Mouse (Mus musculus): ENCODE measurements around the gene Agbl4. TPM values are rescaled to one million over a fixed set of nuclear protein-coding genes. Genes with fewer than 3 reads are reported as not detected.

Agbl4 gene
- polyA plus RNA-seq, 1 experiment from 2014 or later = 1.5 TPM

- no peaks in the 10 kb centered on the region for H3K9me3 ChIP-seq (replicated peaks)
- 72% methylated on average over 3 of the region's 3 CpGs for WGBS
- H3K4me3 ChIP-seq = no peak overlapping the region
- H3K27ac ChIP-seq = no peak overlapping the region
- no peaks in the 10 kb centered on the region for H3K36me3 ChIP-seq
- no peak for ATAC-seq (replicated peaks; ENCODE audit: insufficient number of reproducible peaks, insufficient read depth, low FRiP score, low read depth)
- H3K4me2 ChIP-seq = no peak overlapping the region
- H3K27me3 ChIP-seq = no peaks in the 10 kb centered on the region
- peaks cover 5% of the 10 kb centered on the region for H3K4me1 ChIP-seq (replicated peaks)
- H3K9ac ChIP-seq = no peak overlapping the region
These were observed 1285.3 kb downstream of the Agbl4 start for GRCm38 (mm10) chr4:111682793-111683192.

GRCm38 (mm10) chr4:111683843-111684242 lies 1286.4 kb downstream of the Agbl4 start:
- no peak overlapping the region for H3K27ac ChIP-seq
- H3K9me3 ChIP-seq (replicated peaks) = no peaks in the 10 kb centered on the region
- H3K27me3 ChIP-seq = no peaks in the 10 kb centered on the region
- ATAC-seq (replicated peaks; ENCODE audit: insufficient number of reproducible peaks, insufficient read depth, low FRiP score, low read depth) = no peak
- H3K36me3 ChIP-seq = no peaks in the 10 kb centered on the region
- WGBS = 66% methylated on average over 5 of the region's 5 CpGs
- H3K4me2 ChIP-seq = no peak overlapping the region
- H3K9ac ChIP-seq = no peak overlapping the region
- H3K4me1 ChIP-seq (replicated peaks) = peaks cover 5% of the 10 kb centered on the region
- no peak overlapping the region for H3K4me3 ChIP-seq

- no peak for ATAC-seq (replicated peaks; ENCODE audit: insufficient number of reproducible peaks, insufficient read depth, low FRiP score, low read depth)
- no peak overlapping the region for H3K27ac ChIP-seq
- WGBS = 75% methylated on average over 2 of the region's 2 CpGs
- no peak overlapping the region for H3K4me3 ChIP-seq
- no peaks in the 10 kb centered on the region for H3K36me3 ChIP-seq
- no peak overlapping the region for H3K4me2 ChIP-seq
- H3K4me1 ChIP-seq (replicated peaks) = peaks cover 13% of the 10 kb centered on the region
- H3K27me3 ChIP-seq = no peaks in the 10 kb centered on the region
- H3K9me3 ChIP-seq (replicated peaks) = no peaks in the 10 kb centered on the region
- H3K9ac ChIP-seq = no peak overlapping the region
These were observed 1288.5 kb downstream of the Agbl4 start for GRCm38 (mm10) chr4:111685951-111686350.

DNA sequence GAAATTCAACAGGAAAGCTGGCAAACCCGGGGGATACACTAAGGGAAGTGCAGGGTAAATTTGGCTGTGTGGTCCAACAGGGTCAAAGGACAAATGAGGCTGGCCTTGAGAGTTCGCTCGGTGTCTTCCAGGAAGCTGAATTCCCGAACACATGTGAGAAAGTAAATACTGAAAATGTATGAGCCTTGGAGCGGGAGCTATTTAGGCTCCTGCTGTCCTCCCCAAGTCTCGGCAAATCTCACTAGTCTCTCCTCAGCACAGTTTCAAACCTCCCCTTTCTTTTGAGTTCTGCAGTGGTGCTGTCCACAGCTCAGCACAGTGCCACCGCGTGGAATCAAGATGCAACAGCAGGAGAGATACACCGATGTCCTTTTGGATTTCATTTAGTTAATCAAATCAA lies 1289.5 kb downstream of the Agbl4 start:
- H3K4me1 ChIP-seq (replicated peaks) = peaks cover 22% of the 10 kb centered on the region
- H3K4me3 ChIP-seq = peak overlapping the region; percentile 16
- no peak for ATAC-seq (replicated peaks; ENCODE audit: insufficient number of reproducible peaks, insufficient read depth, low FRiP score, low read depth)
- H3K4me2 ChIP-seq = peak overlapping the region; percentile 71
- H3K36me3 ChIP-seq = no peaks in the 10 kb centered on the region
- H3K9me3 ChIP-seq (replicated peaks) = no peaks in the 10 kb centered on the region
- WGBS = 10% methylated on average over 9 of the region's 9 CpGs
- H3K27ac ChIP-seq = no peak overlapping the region
- H3K27me3 ChIP-seq = no peaks in the 10 kb centered on the region
- H3K9ac ChIP-seq = no peak overlapping the region

DNA sequence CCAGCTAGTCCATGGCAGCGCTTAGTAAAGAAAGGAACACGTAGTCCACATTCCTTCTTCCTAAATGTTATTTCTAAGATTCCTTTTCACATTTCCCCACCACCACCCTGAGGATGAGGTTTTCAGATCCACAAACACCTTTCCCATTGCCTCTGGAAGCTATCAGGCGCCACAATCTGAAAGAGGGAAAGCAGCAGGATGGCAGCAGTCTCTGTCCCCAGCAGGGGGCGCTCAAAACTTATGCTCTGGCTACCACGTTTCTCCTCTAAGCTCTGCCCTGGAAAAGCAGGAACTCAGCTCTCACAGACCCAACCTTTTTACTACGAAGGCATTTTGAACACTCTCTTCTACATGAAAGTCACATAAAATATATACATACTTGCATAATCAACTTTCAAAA lies 1290.2 kb downstream of the Agbl4 start:
- Histone ChIP-seq H3K9ac (peak overlapping the region; percentile 25; the same call in 1 of the 2 replicates), H3K36me3 (no peaks in the 10 kb centered on the region), H3K4me2 (peak overlapping the region; percentile 71), H3K27ac (no peak overlapping the region), H3K4me3 (peak overlapping the region; percentile 41), H3K27me3 (no peaks in the 10 kb centered on the region), H3K9me3 (replicated peaks) (no peaks in the 10 kb centered on the region), H3K4me1 (replicated peaks) (peaks cover 22% of the 10 kb centered on the region)
- 10% methylated on average over 6 of the region's 6 CpGs for WGBS
- ATAC-seq (replicated peaks; ENCODE audit: insufficient number of reproducible peaks, insufficient read depth, low FRiP score, low read depth) = peak; percentile 40; the same call in 1 of the 2 replicates

DNA sequence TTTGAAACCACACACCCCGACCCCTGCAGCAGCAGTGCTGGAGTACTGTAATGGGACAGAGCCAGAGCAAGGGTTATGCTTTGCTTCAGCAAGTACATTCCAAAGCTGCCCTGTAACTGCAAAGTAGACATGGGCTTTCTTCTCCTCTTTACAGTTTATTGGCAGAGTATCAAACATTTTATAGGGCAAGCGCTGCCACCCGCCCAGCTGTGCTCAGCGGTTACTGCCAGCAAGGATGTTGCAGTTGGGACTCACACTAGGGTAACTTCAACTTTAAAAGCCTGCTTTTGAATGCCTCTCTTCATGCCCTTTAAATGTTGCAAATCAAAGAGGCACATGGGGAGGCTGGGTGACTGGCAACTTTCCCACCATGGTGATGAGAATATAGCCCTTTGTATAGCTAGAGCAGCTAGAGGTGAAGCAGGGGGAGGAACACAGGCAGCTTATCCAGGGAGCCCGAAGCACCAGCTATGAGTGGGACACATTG lies 1293.6 kb downstream of the Agbl4 start:
- Histone ChIP-seq H3K4me2 (no peak overlapping the region), H3K4me3 (no peak overlapping the region), H3K9me3 (replicated peaks) (no peaks in the 10 kb centered on the region), H3K4me1 (replicated peaks) (peaks cover 22% of the 10 kb centered on the region), H3K9ac (no peak overlapping the region), H3K36me3 (no peaks in the 10 kb centered on the region), H3K27me3 (no peaks in the 10 kb centered on the region), H3K27ac (peak overlapping the region; percentile 51)
- ATAC-seq (replicated peaks; ENCODE audit: insufficient number of reproducible peaks, insufficient read depth, low FRiP score, low read depth) = peak; percentile 77
- 23% methylated on average over 5 of the region's 5 CpGs for WGBS

DNA sequence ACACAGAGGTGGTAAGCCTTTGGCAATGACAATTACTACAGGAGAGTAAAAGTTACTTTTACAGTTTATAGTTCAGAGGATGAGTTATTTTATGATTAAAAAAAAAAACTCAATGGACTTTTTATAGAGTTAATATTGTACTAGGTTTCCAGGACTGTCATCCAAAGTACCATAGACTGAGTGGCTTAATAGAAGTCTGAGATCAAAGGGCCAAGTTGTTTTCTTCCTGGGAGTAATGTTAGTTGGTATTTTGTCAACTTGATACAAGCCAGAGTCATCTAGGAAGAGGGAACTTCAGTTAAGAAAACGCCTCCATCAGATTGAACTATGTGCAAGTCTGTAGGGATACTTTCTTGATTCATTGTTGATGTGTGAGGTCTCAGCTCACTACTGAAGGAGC lies 1303.9 kb downstream of the Agbl4 start:
- no peak overlapping the region for H3K27ac ChIP-seq
- no peaks in the 10 kb centered on the region for H3K9me3 ChIP-seq (replicated peaks)
- no peak overlapping the region for H3K4me3 ChIP-seq
- H3K36me3 ChIP-seq = no peaks in the 10 kb centered on the region
- no peak overlapping the region for H3K4me2 ChIP-seq
- peaks cover 6% of the 10 kb centered on the region; the same call in 1 of the 2 replicates for H3K4me1 ChIP-seq (replicated peaks)
- H3K9ac ChIP-seq = no peak overlapping the region
- H3K27me3 ChIP-seq = no peaks in the 10 kb centered on the region
- no peak for ATAC-seq (replicated peaks; ENCODE audit: insufficient number of reproducible peaks, insufficient read depth, low FRiP score, low read depth)
- 40% methylated on average over 1 of the region's 1 CpGs for WGBS

DNA sequence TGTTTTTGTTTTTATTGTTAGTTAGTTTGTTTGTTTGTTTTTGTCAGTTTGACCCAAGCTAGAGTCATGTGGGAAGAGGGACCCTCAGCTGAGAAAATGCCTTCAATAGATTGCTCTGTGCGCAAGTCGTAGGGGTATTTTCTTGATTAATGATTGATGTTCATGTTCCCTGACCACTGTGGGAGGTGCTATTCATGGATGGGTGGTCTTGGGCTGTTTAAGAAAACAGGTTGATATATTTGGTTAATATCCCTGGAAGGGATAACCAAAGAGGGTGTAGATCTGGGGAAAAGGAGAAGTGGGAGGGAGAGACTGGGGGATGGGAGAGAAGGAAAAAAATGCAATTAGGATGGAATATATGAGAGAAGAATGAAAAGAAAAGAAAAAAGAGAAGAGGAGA lies 1306.7 kb downstream of the Agbl4 start:
- H3K9ac ChIP-seq = no peak overlapping the region
- H3K9me3 ChIP-seq (replicated peaks) = no peaks in the 10 kb centered on the region
- no peak for ATAC-seq (replicated peaks; ENCODE audit: insufficient number of reproducible peaks, insufficient read depth, low FRiP score, low read depth)
- H3K27me3 ChIP-seq = no peaks in the 10 kb centered on the region
- 84% methylated on average over 2 of the region's 2 CpGs for WGBS
- H3K27ac ChIP-seq = no peak overlapping the region
- no peaks in the 10 kb centered on the region for H3K36me3 ChIP-seq
- H3K4me2 ChIP-seq = no peak overlapping the region
- peaks cover 6% of the 10 kb centered on the region; the same call in 1 of the 2 replicates for H3K4me1 ChIP-seq (replicated peaks)
- H3K4me3 ChIP-seq = no peak overlapping the region

DNA sequence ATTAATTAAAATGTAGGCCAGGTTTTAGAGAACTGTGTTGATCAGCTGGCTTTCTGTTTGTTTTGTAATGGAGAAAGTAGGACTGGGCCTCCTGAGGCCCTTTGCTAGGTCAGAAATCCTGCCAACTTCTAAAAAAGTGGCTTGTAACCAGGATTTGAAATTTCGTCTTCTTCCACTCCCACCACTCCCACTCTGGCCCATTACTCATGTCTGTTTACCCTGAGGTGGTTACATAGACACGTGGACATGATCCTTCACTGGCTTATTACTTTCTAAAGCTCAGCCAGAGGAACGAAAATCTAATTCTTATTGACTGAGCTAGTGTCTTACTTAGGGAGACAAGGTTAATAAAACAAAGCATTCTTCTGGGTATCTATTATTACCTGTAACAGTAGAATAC lies 1307.5 kb downstream of the Agbl4 start:
- Histone ChIP-seq H3K4me2 (no peak overlapping the region), H3K36me3 (no peaks in the 10 kb centered on the region), H3K27me3 (no peaks in the 10 kb centered on the region), H3K9me3 (replicated peaks) (no peaks in the 10 kb centered on the region), H3K27ac (no peak overlapping the region), H3K4me1 (replicated peaks) (peaks cover 6% of the 10 kb centered on the region; the same call in 1 of the 2 replicates), H3K4me3 (no peak overlapping the region), H3K9ac (no peak overlapping the region)
- no peak for ATAC-seq (replicated peaks; ENCODE audit: insufficient number of reproducible peaks, insufficient read depth, low FRiP score, low read depth)
- 68% methylated on average over 3 of the region's 3 CpGs for WGBS

Other genes starting within 250 kb of the Agbl4 start
- 2.8 and 6.9 TPM in 2 replicates for gene Elavl4, start 45.8 kb upstream of the Agbl4 start, polyA plus RNA-seq (2015; fragmentation: Nextera tagmentation; extraction: Ambion mirVana)